Mouse (Mus musculus): ENCODE measurements around the gene Hmga1b. TPM values are rescaled to one million over a fixed set of nuclear protein-coding genes. Genes with fewer than 3 reads are reported as not detected.
"Not testable (repeated sequence)": the region's sequence is repeated elsewhere in the genome, so short reads cannot be mapped to it uniquely, and the experiment has no call there.

The Hmga1b gene
- total RNA-seq, 2 experiments from 2014 or later, result 21.2 to 40.2 TPM

- DNase-seq (ENCODE audit: low spot score), result no peak
Measured at GRCm38 (mm10) chr11:120730331-120730870, 32.2 kb upstream of the Hmga1b start.

GRCm38 (mm10) chr11:120731395-120731794, 31.2 kb upstream of the Hmga1b start:
- no peak for DNase-seq (ENCODE audit: low spot score)
- intact Hi-C loops (cut with DNase I), result no loop called here

More at GRCm38 (mm10) chr11:120730331-120730870, 32.2 kb upstream of the Hmga1b start:
- intact Hi-C loops (cut with DNase I), result no loop called here

- intact Hi-C loops (cut with DNase I), result no loop called here
- DNase-seq (ENCODE audit: low spot score), result no peak
Measured at GRCm38 (mm10) chr11:120731858-120732680, 30.5 kb upstream of the Hmga1b start, which contains the start of gene Cbr2. Gene Cbr2, minus strand, starts transcription at chr11:120732114.

DNA sequence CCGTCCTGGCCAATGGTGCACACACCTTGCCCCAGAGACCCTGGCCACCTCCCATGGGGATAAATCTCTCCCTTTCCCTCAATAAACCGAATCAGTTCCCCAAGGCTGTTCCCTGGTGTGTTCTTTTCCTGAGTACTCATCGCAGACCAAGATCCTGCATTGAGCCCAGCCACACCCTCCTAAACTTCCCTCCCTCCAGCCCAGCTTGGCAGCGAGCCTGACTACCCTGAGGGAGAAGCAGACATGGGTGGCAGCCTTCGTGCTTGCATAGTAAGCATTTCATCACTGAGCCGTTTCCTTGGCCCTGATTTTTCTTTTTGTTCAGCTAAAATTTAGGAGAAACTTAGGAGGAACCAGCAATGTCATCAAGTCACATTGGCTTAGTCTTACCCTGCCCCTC, 29.1 kb upstream of the Hmga1b start:
- intact Hi-C loops (cut with DNase I), result no loop called here
- peak; percentile 46 for DNase-seq (ENCODE audit: low spot score)

- intact Hi-C loops (cut with DNase I), result no loop called here
- no peak for DNase-seq (ENCODE audit: low spot score)
Measured at GRCm38 (mm10) chr11:120736424-120736823, 26.2 kb upstream of the Hmga1b start.

DNA sequence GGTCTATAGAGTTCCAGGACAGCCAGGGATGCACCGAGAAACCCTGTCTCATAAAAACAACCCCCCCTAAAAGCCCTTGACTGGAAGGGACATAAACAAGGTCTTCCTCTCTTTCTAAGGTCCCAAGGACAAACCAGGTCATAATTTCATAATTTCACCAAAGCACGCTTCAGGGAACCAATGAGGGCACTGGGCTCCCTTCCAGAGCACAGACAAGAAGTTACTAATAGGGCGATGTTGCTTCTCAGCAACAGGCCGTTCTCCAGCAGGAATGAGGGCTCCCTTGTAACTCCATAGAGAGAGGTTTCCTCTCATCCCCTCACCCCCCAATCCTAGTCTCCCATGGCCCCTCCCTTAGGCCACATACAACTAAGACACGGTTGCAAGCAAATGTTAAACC, 21.6 kb upstream of the Hmga1b start:
- intact Hi-C loops (cut with DNase I), result no loop called here
- DNase-seq (ENCODE audit: low spot score), result no peak

DNA sequence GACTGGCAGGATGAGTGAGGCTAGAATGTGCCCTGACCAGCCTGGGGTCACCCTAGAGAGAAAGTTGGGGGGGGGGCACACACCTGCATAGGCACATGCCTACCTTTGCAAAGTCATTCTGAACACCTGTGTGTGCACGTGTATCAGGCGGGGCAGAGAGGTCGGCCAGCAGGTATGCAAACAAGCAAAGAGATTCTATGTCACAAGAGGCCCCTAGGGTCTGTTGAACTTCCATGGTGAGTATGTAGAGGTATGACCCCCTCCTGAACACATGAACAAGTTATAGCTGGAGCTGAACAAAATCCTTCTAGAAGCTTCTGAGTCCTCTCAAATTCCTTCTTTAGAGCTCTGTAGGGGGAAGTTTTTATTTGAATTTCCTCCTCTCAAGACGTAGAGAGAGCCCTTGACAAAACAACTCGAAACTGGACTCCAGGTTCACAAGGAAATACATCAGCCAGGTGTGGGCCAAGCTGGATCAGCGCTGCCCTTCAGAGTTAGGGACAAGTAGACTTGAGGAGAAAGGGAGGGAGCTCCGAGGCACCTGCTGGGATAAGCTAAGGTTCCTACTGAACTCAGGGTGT, 18.4 kb upstream of the Hmga1b start:
- intact Hi-C loops (cut with DNase I), result no loop called here
- no peak for DNase-seq (ENCODE audit: low spot score)

GRCm38 (mm10) chr11:120747974-120748373, 14.6 kb upstream of the Hmga1b start:
- no peak for DNase-seq (ENCODE audit: low spot score)
- intact Hi-C loops (cut with DNase I), result no loop called here

DNA sequence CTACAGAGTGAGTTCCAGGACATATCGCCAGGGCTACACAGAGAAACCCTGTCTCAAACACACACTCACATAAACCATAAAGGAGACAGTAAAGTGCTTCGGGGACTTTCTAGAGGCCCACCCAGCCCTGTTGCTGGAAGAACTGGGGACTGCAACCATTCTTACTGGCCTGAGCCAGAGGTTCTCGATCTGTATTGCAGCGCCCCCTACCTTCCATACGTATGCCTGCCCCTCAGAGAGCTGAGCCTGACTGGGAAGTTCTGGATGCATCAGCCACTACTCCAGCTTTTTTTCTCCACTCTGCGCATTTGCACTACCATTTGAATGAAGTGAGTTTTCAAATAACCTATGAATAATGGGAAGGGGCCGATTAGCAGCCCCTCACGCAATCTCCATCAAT, 13.2 kb upstream of the Hmga1b start:
- intact Hi-C loops (cut with DNase I), result no loop called here
- DNase-seq (ENCODE audit: low spot score), result no peak

- intact Hi-C loops (cut with DNase I), result no loop called here
- no peak for DNase-seq (ENCODE audit: low spot score)
Measured at GRCm38 (mm10) chr11:120751606-120752005, 11.0 kb upstream of the Hmga1b start.

DNA sequence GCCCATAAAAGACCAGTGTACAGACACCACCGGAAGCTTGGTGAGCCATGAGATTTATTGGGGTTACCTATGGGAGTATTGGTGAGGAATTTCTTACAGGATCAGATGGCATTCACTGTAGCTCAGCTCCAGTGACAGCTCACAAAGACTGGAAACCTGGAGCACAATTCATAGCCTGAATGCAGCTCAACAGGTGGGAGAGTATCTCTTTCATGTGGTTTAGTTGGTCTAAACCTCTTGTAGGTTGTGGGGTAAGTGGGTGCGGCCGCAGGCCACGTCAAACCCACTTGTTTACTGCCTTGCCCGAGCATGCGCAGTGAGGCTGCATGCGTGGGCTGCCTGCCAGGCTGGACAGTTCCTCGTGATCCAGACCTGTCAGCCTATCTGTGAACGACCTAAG, 2.4 kb upstream of the Hmga1b start:
- intact Hi-C loops (cut with DNase I), result no loop called here

GRCm38 (mm10) chr11:120761811-120762671, 553 bp upstream of the Hmga1b start:
- DNase-seq (ENCODE audit: low spot score), result no peak
- intact Hi-C loops (cut with DNase I), result no loop called here

More for the DNA sequence above, 2.4 kb upstream of the Hmga1b start:
- no peak for DNase-seq (ENCODE audit: low spot score)

DNA sequence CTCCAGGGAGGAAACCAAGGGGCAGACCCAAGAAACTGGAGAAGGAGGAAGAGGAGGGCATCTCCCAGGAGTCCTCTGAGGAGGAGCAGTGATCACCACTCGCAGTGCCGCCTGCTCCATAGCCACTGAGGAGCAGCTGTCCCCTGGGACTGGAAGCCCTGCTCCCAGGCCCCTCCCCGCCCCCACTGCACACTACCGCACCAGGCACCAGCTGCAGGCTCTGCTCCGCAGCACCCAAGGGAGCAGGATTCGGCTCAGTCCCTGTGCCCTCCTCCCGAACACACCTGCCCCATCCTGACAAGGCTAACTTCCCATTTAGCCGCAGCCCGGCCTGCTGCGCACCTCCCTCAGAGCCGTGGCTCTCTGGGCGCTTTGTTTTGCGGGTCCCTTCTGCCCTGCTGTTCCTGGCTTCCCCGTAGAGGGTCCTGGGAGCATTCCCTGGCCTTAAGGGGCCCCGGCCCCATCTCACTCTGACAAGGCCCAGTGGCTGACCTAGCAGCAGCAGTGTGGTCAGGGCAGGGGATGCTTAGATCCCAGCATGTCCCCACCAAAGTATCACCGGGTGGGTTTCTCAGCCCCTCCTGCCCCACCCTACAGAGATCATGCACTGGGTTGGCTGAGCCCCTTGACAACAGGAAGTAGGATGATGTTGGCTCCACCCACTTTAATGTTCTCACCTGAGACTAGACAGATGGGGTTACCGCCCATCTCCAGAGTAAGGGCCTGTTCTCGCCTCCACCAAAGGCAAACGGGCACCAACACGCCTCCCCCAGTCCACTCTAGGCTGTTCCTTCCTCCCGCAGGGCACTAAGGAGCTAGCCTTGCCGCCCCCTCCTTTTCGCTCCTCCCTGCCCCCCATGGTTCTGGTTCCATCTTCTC, 766 bp downstream of the Hmga1b start:
- intact Hi-C loops (cut with DNase I); DNase-seq (ENCODE audit: low spot score): not testable (repeated sequence)

DNA sequence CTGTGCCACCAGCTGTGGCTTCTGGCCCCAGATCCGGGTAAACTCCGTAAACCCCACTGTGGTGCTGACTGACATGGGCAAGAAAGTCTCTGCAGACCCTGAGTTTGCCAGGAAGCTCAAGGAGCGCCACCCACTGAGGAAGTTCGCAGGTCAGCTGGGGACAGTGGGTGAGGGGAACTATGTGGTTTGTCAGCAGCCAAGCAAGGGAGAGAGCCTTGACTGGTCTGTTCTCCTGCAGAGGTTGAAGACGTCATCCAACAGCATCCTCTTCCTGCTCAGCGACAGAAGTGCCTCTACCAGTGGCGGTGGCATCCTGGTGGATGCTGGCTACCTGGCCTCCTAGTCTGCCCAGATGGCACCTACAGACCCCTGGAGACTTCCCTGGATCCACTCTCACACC, 4.4 kb downstream of the Hmga1b start:
- intact Hi-C loops (cut with DNase I); DNase-seq (ENCODE audit: low spot score): not testable (repeated sequence)

DNA sequence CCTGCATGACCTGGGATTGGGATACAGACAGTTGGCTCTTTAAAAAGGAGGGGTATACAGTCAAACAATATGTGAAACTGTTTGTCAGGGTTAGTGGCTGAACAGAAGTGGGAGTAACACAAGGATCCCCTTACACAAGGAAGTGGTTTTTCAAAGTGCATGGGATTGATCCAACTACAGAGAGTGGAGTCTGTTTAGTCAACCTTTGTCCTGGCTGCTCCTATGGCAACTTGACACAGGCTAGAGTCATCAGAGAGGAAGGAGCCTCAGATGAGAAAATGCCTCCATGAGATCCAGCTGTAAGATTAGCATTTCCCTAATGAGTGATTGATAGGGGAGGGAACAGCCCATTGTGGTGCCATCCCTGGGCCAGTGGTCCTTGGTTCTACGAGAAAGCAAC, 5.6 kb downstream of the Hmga1b start:
- intact Hi-C loops (cut with DNase I), result no loop called here
- no peak for DNase-seq (ENCODE audit: low spot score)

DNA sequence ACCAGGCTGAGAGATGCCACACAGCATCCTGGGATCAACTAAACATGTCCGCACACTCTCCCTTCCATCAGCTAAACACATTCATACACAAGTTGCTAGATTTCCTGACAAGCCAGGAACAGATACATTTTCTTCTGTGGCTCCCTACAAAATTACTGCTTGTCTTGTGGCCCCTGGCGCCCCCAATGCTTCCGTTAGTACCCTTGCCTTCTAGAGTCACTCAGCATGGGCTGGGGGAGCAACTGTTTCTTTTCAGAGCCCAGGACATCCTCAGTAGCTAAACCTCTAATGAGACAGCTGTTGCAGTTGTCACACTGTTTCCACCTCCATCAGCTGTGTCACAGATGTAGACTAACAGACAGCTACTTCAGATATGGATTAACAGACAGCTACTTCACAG, 10.2 kb downstream of the Hmga1b start:
- intact Hi-C loops (cut with DNase I), result no loop called here
- no peak for DNase-seq (ENCODE audit: low spot score)

DNA sequence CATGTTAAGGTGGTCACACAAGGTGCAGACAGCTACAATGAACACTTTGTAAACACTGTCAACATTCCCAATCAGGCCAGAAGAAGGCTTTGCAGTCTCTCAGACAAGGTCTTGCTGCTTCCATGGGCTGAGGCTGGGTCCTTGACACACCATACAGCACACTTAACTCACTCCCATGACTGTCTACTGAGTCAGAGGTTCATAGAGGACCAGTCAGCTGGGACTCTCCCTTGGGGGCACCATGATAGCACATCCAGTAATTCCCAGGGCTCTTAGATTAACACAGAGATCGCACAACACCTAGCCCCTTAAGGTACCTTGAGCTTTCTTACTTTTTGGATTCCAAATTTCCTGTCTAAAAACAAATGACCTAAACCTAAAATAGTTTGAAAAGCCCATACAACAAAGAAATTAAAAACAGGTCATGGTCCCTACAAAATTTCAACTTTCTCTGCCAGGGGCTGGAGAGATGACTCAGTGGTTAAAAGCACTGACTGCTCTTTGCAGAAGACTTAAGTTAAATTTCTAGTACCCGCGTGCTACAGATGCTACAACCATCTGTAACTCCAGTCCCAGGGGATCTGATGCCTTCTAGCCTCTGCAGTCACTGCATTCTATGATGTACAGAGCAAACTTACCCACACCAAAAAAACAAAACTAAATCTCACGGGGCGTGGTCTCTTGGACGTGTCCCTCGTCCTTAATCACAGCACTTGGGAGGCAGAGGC, 11.0 kb downstream of the Hmga1b start:
- intact Hi-C loops (cut with DNase I), result no loop called here

DNA sequence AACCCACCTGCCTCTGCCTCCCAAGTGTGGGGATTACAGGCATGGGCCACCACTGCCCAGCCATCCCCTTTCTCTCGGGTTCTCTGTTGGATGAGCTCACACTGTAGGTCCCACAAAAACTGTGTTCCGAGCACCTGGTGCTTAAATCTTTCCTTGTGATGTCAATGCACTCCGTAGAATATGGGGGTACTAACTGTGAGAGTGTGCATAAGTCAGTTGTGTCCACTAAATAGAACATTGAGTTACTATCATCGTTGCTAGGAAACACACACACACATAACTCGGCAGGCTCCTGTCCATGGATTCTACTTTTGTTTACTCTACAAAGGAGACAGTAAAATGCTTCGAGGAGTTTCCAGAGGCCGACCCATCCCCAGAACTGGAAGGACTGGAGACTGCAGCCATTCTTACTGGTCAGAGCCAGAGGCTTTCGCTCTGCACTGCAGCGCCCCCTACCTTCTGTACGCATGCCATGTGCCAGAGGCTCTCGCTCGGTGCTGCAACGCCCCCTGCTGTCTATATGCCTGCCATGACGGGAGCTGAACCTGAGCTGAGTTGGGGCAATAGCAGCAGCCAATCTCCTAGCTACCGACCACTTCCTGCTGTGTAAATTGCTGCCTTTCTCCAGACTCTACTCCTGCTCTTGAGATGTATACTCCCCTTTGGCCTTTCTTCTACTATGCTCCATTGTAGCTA, 13.3 kb downstream of the Hmga1b start:
- peak; percentile 81 for DNase-seq (ENCODE audit: low spot score)
- intact Hi-C loops (cut with DNase I), result loop anchor here (1.0 to 5.0 kb wide), 3 partner anchors 56 to 289 kb away; no protein-coding TSS in a partner anchor

More for the DNA sequence above, 11.0 kb downstream of the Hmga1b start:
- no peak for DNase-seq (ENCODE audit: low spot score)
